Mouse (Mus musculus) lung, adult 2 months (tissue): ENCODE measurements around the gene Cyp2b19.

Experiments used
- CTCF ChIP-seq: fragments of 200-500 bp; IDR thresholded peaks from 2 replicates; pipeline ENCODE4 v1.5.1; 2011; ENCODE audit warnings: mild to moderate bottlenecking, low read length, control low read depth; ENCODE audit not compliant: insufficient read depth
- POLR2A ChIP-seq: fragments of 200-500 bp; IDR thresholded peaks from 2 replicates; pipeline ENCODE4 v1.6.1; 2011; ENCODE audit warnings: low read depth, mild to moderate bottlenecking, control low read depth, low read length, borderline replicate concordance; ENCODE audit errors: extremely low read depth

DNA sequence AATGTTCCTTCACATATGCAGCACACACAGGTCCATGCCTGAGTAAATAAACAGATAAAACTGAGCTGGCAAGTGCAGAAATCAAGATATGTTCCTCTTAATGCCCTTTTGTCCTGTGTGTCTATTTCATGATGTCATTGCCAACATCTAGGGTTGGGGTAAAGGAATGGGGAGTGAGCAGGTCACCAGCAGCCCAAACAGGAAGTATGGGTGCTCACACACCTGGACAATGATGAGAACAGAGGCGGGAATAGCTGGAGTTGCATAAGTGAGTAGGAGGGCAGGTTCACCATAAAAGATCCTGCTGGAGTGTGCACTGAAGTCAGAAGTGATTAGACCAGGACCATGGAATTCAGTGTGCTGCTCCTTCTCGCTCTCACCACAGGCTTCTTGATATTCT is at the start of gene Cyp2b19:
- TF ChIP-seq CTCF (no peak), POLR2A (no peak)
